Mouse (Mus musculus) limb, embryonic 11.5 days (tissue): ENCODE measurements around the gene Pan2. TPM values are rescaled to one million over a fixed set of nuclear protein-coding genes. Genes with fewer than 3 reads are reported as not detected.
A peak's percentile ranks its signal among the peaks of the same experiment; 100 is the strongest.

Experiments
- ATAC-seq: fragments of 200-750 bp; cut with Nextera tagmentation; 2 replicates; pipeline ENCODE4 v1.8.0; 2017; ENCODE audit warnings: low read depth; ENCODE audit not compliant: insufficient number of reproducible peaks, low FRiP score, low TSS enrichment
- DNase-seq: peaks from one replicate; pipeline ENCODE4 v3.0.0-alpha.2; 2015; ENCODE audit warnings: low spot score
- H3K27ac ChIP-seq: fragments of 300-500 bp; sonication (generic); replicated peaks from 2 replicates; pipeline ENCODE4 v1.5.1; 2014; ENCODE audit warnings: low read depth, mild to moderate bottlenecking, low read length
- H3K27me3 ChIP-seq: fragments of 300-500 bp; sonication (generic); 2 replicates; pipeline ENCODE4 v1.6.1; 2014; ENCODE audit warnings: mild to moderate bottlenecking, low read length, mixed read lengths; ENCODE audit not compliant: control insufficient read depth, insufficient read depth
- H3K36me3 ChIP-seq: fragments of 300-500 bp; sonication (generic); 2 replicates; pipeline ENCODE4 v1.6.1; 2014; ENCODE audit warnings: mild to moderate bottlenecking, low read length, moderate library complexity, mixed read lengths; ENCODE audit not compliant: control insufficient read depth, insufficient read depth
- H3K4me1 ChIP-seq: fragments of 300-500 bp; sonication (generic); 2 replicates; pipeline ENCODE4 v1.6.1; 2014; ENCODE audit warnings: low read length, mixed read lengths; ENCODE audit not compliant: control insufficient read depth, insufficient read depth
- H3K4me2 ChIP-seq: fragments of 300-500 bp; sonication (generic); 2 replicates; pipeline ENCODE4 v1.6.1; 2014; ENCODE audit warnings: low read depth, mild to moderate bottlenecking, moderate library complexity; ENCODE audit not compliant: severe bottlenecking
- H3K4me3 ChIP-seq: fragments of 300-500 bp; sonication (generic); 2 replicates; pipeline ENCODE4 v1.5.1; 2014; ENCODE audit warnings: low read depth, low read length
- H3K9ac ChIP-seq: fragments of 300-500 bp; sonication (generic); 2 replicates; pipeline ENCODE4 v1.6.1; 2014; ENCODE audit warnings: mild to moderate bottlenecking, low read length
- H3K9me3 ChIP-seq: fragments of 300-500 bp; sonication (generic); 2 replicates; pipeline ENCODE4 v1.6.1; 2016; ENCODE audit warnings: low read length; ENCODE audit not compliant: control insufficient read depth
- WGBS: fragments of 180-500 bp; shearing (Covaris S2); extraction: QIAGEN DNeasy Blood & Tissue Kit; methylation state at CpG from one replicate; pipeline ENCODE4 v1.1.7; 2014; 5-methylcytosine and 5-hydroxymethylcytosine counted together
- polyA plus RNA-seq: library from polyadenylated mRNA; unstranded; fragments of >200 nt; fragmentation: Nextera tagmentation; extraction: Ambion mirVana; gene quantifications from 2 replicates; pipeline ENCODE4 v1.2.1, GENCODE M21; 2014

Gene Pan2
- polyA plus RNA-seq, 1 experiment from 2014 or later: 38.7 TPM

DNA sequence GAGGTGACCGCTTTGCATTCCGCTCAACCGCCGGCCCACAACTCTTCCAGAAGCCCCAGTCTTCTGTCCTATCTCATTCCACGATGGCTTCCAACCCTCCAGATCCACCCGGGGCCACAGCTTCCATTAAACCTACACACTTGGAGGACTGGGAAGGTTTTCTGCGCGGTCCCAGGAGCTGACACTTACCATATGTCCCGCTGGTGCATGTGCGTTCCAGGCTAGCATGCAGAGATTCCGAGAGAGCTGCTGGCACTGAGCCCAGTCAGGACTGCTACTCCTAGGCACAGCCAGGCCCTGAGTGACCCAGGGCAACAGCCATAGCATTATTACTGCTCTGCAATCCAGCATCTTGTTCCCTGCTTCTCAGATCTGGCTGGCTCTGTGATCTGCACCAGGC lies 5.5 kb upstream of the Pan2 start:
- H3K27ac ChIP-seq: no peak overlapping the region

GRCm38 (mm10) chr10:128298243-128298642 lies 4.9 kb upstream of the Pan2 start:
- Histone ChIP-seq H3K4me1 (no peaks in the 10 kb centered on the region), H3K27me3 (no peaks in the 10 kb centered on the region), H3K9ac (no peak overlapping the region), H3K4me3 (no peak overlapping the region), H3K36me3 (no peaks in the 10 kb centered on the region), H3K9me3 (no peaks in the 10 kb centered on the region), H3K4me2 (no peak overlapping the region), H3K27ac (no peak overlapping the region)
- no peak for DNase-seq
- WGBS: 81% methylated on average over 6 of the region's 6 CpGs
- no peak for ATAC-seq

More for the DNA sequence above, 5.5 kb upstream of the Pan2 start:
- H3K36me3 ChIP-seq: no peaks in the 10 kb centered on the region
- no peak overlapping the region for H3K4me2 ChIP-seq
- H3K9me3 ChIP-seq: no peaks in the 10 kb centered on the region
- DNase-seq: no peak
- ATAC-seq: no peak
- no peak overlapping the region for H3K9ac ChIP-seq
- no peaks in the 10 kb centered on the region for H3K27me3 ChIP-seq
- H3K4me3 ChIP-seq: no peak overlapping the region
- no peaks in the 10 kb centered on the region for H3K4me1 ChIP-seq
- 86% methylated on average over 11 of the region's 11 CpGs for WGBS

DNA sequence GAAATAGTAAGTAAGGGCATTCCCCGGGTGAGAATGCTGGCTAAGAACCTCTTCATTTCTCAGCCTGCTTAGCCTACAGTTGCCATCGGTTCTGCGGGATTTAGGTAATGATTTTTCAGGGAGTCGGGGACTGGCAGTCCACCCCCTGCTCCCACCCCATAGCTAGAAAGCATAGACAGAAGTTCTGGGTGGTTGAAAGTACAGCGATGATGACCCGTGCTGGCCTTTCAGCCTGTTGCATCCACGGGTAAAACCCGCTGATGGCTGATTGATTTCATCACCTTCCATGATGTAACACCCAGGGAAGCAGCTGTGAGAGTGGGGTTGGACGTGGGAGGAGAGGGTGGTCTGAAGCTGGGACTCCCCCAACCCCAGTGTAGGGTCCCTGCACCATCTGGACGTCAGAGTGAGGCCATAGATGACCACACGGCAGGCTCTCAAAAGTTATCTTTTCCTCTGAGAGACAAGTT lies 4.4 kb upstream of the Pan2 start, which contains the start of gene Il23a:
Gene Il23a (minus strand): TSS at position 51 of the 470 bp plus-strand sequence.
- H3K27ac ChIP-seq: no peak within 1 kb of the TSS
- no peak within 1 kb of the TSS for H3K4me3 ChIP-seq
- no peak for ATAC-seq
- H3K4me2 ChIP-seq: no peak within 1 kb of the TSS
- H3K27me3 ChIP-seq: no peaks in the 10 kb centered on the region
- peaks cover under 1% of the 10 kb centered on the region for H3K4me1 ChIP-seq
- no peak within 1 kb of the TSS for H3K9ac ChIP-seq
- no peaks in the 10 kb centered on the region for H3K36me3 ChIP-seq
- WGBS: 87% methylated on average over 11 of the region's 11 CpGs
- no peak for DNase-seq
- H3K9me3 ChIP-seq: no peaks in the 10 kb centered on the region

GRCm38 (mm10) chr10:128302357-128302756 lies 778 bp upstream of the Pan2 start:
- DNase-seq (no peak), ATAC-seq (no peak)
- Histone ChIP-seq H3K9me3 (no peaks in the 10 kb centered on the region), H3K4me3 (peak overlapping the region; percentile 60), H3K27me3 (no peaks in the 10 kb centered on the region), H3K27ac (peak overlapping the region; percentile 89), H3K36me3 (no peaks in the 10 kb centered on the region), H3K4me2 (peak overlapping the region; percentile 85), H3K9ac (peak overlapping the region; percentile 91), H3K4me1 (peaks cover 3% of the 10 kb centered on the region)
- 46% methylated on average over 3 of the region's 3 CpGs for WGBS

DNA sequence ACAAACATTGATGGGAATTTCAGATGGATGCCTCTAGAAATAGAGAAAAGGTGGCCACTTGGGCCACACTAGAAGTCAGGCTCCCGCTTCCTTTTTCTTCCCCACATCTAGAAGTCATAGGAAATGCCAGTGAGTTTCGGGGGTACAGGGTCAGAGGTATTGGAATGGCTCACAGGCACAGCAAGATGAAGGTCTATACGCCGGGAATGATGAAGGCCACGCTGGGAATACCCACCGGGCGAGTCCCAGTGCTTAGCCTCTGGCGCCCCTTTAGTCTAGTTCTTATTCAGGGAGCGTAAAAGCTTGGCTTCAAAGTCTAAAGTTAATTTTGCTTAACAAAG lies 380 bp upstream of the Pan2 start:
- Histone ChIP-seq H3K36me3 (no peaks in the 10 kb centered on the region), H3K27ac (peak overlapping the region; percentile 89), H3K9me3 (no peaks in the 10 kb centered on the region), H3K4me3 (peak overlapping the region; percentile 60), H3K4me1 (peaks cover 3% of the 10 kb centered on the region), H3K9ac (peak overlapping the region; percentile 91), H3K4me2 (peak overlapping the region; percentile 85), H3K27me3 (no peaks in the 10 kb centered on the region)
- ATAC-seq: peak; percentile 42
- DNase-seq: no peak
- under 1% methylated on average over 9 of the region's 9 CpGs for WGBS

- H3K36me3 ChIP-seq: peaks cover 11% of the 10 kb centered on the region; the same call in 1 of the 2 replicates
- no peak for DNase-seq
Measured at GRCm38 (mm10) chr10:128309654-128310053, 6.5 kb downstream of the Pan2 start.

DNA sequence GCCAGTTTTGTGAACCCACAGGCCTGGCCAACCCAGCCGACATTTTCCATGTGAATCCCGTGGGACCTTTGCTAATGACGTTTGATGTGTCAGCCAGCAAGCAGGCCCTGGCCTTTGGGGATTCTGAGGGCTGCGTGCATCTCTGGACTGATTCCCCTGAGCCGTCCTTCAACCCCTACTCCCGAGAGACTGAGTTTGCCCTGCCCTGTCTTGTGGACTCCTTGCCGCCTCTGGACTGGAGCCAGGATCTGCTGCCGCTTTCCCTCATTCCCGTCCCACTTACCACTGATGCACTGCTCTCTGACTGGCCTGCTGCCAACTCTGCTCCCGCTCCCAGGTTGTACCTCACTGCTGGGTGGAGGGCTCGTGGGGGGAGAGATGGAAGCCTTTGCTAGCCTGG lies 7.0 kb downstream of the Pan2 start:
- 86% methylated on average over 11 of the region's 11 CpGs for WGBS
- no peak for ATAC-seq
- Histone ChIP-seq H3K9me3 (no peaks in the 10 kb centered on the region), H3K4me3 (no peak overlapping the region), H3K4me1 (no peaks in the 10 kb centered on the region), H3K4me2 (no peak overlapping the region), H3K36me3 (peaks cover 14% of the 10 kb centered on the region; the same call in 1 of the 2 replicates), H3K27me3 (no peaks in the 10 kb centered on the region), H3K9ac (no peak overlapping the region), H3K27ac (no peak overlapping the region)
- DNase-seq: no peak

More at GRCm38 (mm10) chr10:128309654-128310053, 6.5 kb downstream of the Pan2 start:
- Histone ChIP-seq H3K27me3 (no peaks in the 10 kb centered on the region), H3K27ac (no peak overlapping the region), H3K4me1 (no peaks in the 10 kb centered on the region), H3K9ac (no peak overlapping the region), H3K4me3 (no peak overlapping the region), H3K9me3 (no peaks in the 10 kb centered on the region), H3K4me2 (no peak overlapping the region)
- 90% methylated on average over 7 of the region's 7 CpGs for WGBS
- ATAC-seq: no peak

DNA sequence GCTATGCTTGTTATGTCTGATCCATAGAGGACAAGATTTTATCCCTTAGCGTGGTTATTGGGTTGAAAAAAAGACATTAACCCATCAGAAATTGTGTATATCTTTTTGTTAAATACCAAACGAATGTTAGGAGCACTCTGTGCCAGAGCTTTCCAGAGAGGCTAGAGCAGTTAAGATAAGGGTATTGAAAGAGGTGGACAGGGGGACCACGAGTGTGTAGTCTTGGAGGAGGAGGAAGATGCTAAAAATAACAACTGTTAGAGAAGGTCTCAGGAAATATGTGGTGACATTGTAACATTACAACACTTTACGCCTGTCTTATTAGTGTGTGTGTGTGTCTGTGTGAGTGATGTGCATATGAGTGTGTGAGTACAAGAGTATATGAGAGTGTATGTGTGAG lies 7.8 kb downstream of the Pan2 start:
- 87% methylated on average over 4 of the region's 4 CpGs for WGBS
- ATAC-seq (no peak), DNase-seq (no peak)
- Histone ChIP-seq H3K9ac (no peak overlapping the region), H3K4me3 (no peak overlapping the region), H3K4me1 (no peaks in the 10 kb centered on the region), H3K27me3 (no peaks in the 10 kb centered on the region), H3K4me2 (no peak overlapping the region), H3K9me3 (no peaks in the 10 kb centered on the region), H3K27ac (no peak overlapping the region), H3K36me3 (peaks cover 19% of the 10 kb centered on the region; the same call in 1 of the 2 replicates)

GRCm38 (mm10) chr10:128315578-128315977 lies 12.4 kb downstream of the Pan2 start:
- Histone ChIP-seq H3K36me3 (peaks cover 38% of the 10 kb centered on the region), H3K9ac (no peak overlapping the region), H3K4me2 (no peak overlapping the region), H3K4me1 (no peaks in the 10 kb centered on the region), H3K27me3 (no peaks in the 10 kb centered on the region), H3K9me3 (no peaks in the 10 kb centered on the region), H3K27ac (no peak overlapping the region), H3K4me3 (no peak overlapping the region)
- no peak for ATAC-seq
- 94% methylated on average over 8 of the region's 8 CpGs for WGBS
- no peak for DNase-seq
